Mouse (Mus musculus): Measurements from ENCODE around the gene S1pr5. TPM values are rescaled to one million over a fixed set of nuclear protein-coding genes. Genes with fewer than 3 reads are reported as not detected.
"Not testable (repeated sequence)": the region's sequence is repeated elsewhere in the genome, so short reads cannot be mapped to it uniquely, and the experiment has no call there.

Gene S1pr5
- polyA plus RNA-seq, 1 experiment from 2014 or later: 0.15 TPM

DNA sequence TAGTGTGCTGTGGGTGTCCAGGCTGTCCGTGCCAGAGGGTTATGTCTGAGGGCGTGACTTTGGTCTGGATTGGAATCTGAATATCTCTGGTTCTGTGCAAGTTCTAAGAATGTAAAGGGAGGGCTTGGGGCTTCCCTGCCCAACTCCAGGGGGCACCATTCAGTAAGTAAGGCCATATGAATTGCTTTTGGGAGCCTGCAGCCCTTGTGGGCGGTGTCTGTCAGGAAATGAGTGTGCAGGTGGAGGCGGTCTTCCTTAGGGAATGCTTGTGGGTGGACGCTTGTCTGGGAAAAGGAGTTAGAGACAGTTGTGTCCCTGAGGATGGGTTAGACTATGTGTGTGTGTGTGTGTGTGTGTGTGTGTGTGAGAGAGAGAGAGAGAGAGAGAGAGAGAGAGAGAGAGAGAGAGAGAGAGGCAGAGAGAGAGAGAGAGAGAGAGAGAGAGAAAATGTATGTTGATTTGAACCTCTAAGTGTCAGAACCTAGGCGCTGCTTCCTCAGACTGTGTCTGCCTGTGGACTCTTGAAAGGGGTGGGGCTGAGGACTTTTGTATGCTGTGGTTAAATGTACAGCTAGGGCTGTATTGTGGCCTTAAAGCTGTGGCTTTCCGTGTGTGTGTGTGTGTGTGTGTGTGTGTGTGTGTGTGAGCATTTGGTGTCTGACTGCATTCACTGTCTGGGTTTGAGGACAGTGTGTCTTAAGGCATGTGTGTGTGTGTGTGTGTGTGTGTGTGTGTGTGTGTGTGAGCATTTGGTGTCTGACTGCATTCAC is 52.3 kb downstream of the S1pr5 start:
- H3K4me1 ChIP-seq: peaks cover 20% of the 10 kb centered on the region
- not testable (repeated sequence) for H3K4me2 ChIP-seq; H3K36me3 ChIP-seq; ATAC-seq (ENCODE audit: borderline replicate concordance, extremely low read depth, low FRiP score, low TSS enrichment); H3K9ac ChIP-seq; H3K9me3 ChIP-seq; H3K27ac ChIP-seq; H3K4me3 ChIP-seq; H3K27me3 ChIP-seq
- WGBS: 48% methylated on average over 7 of the region's 7 CpGs

DNA sequence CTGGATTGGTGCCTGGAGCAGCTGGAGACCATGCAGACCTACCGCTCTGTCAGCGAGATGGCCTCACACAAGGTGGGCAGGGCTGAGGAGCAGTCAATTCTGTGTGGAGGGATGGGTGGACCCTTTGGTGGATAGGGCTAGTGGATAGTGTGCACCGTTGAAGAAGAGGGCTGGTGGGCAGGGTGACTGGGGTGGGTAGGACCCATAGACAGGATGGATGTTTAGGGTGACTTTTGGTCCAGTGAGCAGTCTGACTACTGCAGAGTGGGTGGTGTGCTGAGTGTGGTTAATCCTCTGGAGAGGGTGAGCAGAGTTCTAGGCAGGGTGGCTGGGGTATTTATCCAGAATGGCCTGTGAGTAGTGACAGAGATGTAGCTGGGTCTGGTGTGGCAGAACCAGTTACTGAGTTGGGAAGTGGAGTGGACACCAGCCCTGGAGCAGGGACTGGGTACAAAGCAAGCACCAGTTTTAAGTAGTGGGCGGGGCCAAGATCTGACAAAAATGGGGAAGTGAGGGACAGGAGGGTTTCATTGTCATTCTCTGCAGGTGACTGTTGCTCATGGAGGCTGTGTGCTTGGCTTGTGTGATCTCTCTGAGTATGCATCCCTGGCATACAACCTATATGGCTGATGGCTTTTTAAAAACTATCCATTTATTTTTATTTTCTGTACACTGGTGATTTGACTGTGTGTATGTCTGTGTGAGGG is 53.3 kb downstream of the S1pr5 start:
- no peak for ATAC-seq (ENCODE audit: borderline replicate concordance, extremely low read depth, low FRiP score, low TSS enrichment)
- Histone ChIP-seq H3K36me3 (no peaks in the 10 kb centered on the region), H3K4me2 (no peak overlapping the region), H3K4me1 (peaks cover 20% of the 10 kb centered on the region), H3K9ac (no peak overlapping the region), H3K27ac (no peak overlapping the region), H3K9me3 (no peaks in the 10 kb centered on the region), H3K4me3 (no peak overlapping the region), H3K27me3 (no peaks in the 10 kb centered on the region)
- 81% methylated on average over 4 of the region's 4 CpGs for WGBS

DNA sequence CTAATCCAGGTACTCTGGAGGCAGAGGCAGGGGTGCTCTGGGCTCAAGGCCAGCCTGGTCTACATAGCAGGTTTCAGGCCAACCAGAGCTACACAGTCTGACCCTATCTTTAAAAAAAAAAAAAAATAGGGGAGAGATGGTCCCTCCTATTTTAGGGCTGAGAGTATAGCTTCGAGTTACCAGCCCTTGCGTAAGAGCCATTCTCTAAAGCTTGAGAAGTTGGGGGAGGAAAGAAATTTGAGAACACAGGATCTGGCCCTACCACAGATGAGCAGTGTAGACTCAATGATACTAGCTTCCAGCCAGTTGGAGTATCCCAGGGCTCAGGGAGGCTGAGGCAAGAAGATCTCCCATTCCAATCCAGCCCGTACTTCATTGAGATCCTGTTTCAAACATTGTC is 54.5 kb downstream of the S1pr5 start:
- Histone ChIP-seq H3K36me3 (no peaks in the 10 kb centered on the region), H3K4me1 (peaks cover 20% of the 10 kb centered on the region), H3K4me3 (no peak overlapping the region), H3K9me3 (no peaks in the 10 kb centered on the region), H3K27ac (no peak overlapping the region), H3K27me3 (no peaks in the 10 kb centered on the region), H3K4me2 (no peak overlapping the region), H3K9ac (no peak overlapping the region)
- 72% methylated on average over 3 of the region's 3 CpGs for WGBS
- no peak for ATAC-seq (ENCODE audit: borderline replicate concordance, extremely low read depth, low FRiP score, low TSS enrichment)

Other genes with a start within 250 kb of the S1pr5 start
- gene Mrpl4, start 245.7 kb downstream of the S1pr5 start, polyA plus RNA-seq (2015; fragmentation: Nextera tagmentation; extraction: Ambion mirVana): 157 and 160 TPM in 2 replicates
- 55.1 and 57.5 TPM in 2 replicates for gene Icam1, start 232.5 kb downstream of the S1pr5 start, polyA plus RNA-seq (2015; fragmentation: Nextera tagmentation; extraction: Ambion mirVana)
- gene Icam4, start 219.1 kb downstream of the S1pr5 start, polyA plus RNA-seq (2015; fragmentation: Nextera tagmentation; extraction: Ambion mirVana): 2.4 and 2.9 TPM in 2 replicates
- gene Icam5, start 216.4 kb downstream of the S1pr5 start, polyA plus RNA-seq (2015; fragmentation: Nextera tagmentation; extraction: Ambion mirVana): 0.17 and 0.23 TPM in 2 replicates
- gene Zglp1, start 181.3 kb downstream of the S1pr5 start, polyA plus RNA-seq (2015; fragmentation: Nextera tagmentation; extraction: Ambion mirVana): 0.76 and 2.1 TPM in 2 replicates
- gene Gm49373, start 175.3 kb downstream of the S1pr5 start, polyA plus RNA-seq (2015; fragmentation: Nextera tagmentation; extraction: Ambion mirVana): 0.29 and 0.47 TPM in 2 replicates
- 55.3 and 56.9 TPM in 2 replicates for gene Fdx1l, start 174.8 kb downstream of the S1pr5 start, polyA plus RNA-seq (2015; fragmentation: Nextera tagmentation; extraction: Ambion mirVana)
- gene Gm38431, start 156.4 kb downstream of the S1pr5 start, polyA plus RNA-seq (2015; fragmentation: Nextera tagmentation; extraction: Ambion mirVana): 2.4 and 2.5 TPM in 2 replicates
- 62.0 and 65.4 TPM in 2 replicates for gene Raver1, start 156.4 kb downstream of the S1pr5 start, polyA plus RNA-seq (2015; fragmentation: Nextera tagmentation; extraction: Ambion mirVana)
- 12.7 and 15.6 TPM in 2 replicates for gene Tyk2, start 117.2 kb downstream of the S1pr5 start, polyA plus RNA-seq (2015; fragmentation: Nextera tagmentation; extraction: Ambion mirVana)
- gene Cdc37, start 98.5 kb downstream of the S1pr5 start, polyA plus RNA-seq (2015; fragmentation: Nextera tagmentation; extraction: Ambion mirVana): 316 and 319 TPM in 2 replicates
- 8.6 and 9.3 TPM in 2 replicates for gene Pde4a, start 82.7 kb downstream of the S1pr5 start, polyA plus RNA-seq (2015; fragmentation: Nextera tagmentation; extraction: Ambion mirVana)
- 65.5 and 68.3 TPM in 2 replicates for gene Keap1, start 9.1 kb downstream of the S1pr5 start, polyA plus RNA-seq (2015; fragmentation: Nextera tagmentation; extraction: Ambion mirVana)
- gene Atg4d, start 16.9 kb upstream of the S1pr5 start, polyA plus RNA-seq (2015; fragmentation: Nextera tagmentation; extraction: Ambion mirVana): 38.4 and 42.8 TPM in 2 replicates
- gene Kri1, start 39.5 kb upstream of the S1pr5 start, polyA plus RNA-seq (2015; fragmentation: Nextera tagmentation; extraction: Ambion mirVana): 12.1 and 14.0 TPM in 2 replicates
- gene Cdkn2d, start 43.0 kb upstream of the S1pr5 start, polyA plus RNA-seq (2015; fragmentation: Nextera tagmentation; extraction: Ambion mirVana): 50.9 and 52.3 TPM in 2 replicates
- gene Ap1m2, start 63.9 kb upstream of the S1pr5 start, polyA plus RNA-seq (2015; fragmentation: Nextera tagmentation; extraction: Ambion mirVana): 52.2 and 53.3 TPM in 2 replicates
- gene Slc44a2, start 72.3 kb upstream of the S1pr5 start, polyA plus RNA-seq (2015; fragmentation: Nextera tagmentation; extraction: Ambion mirVana): 129 and 146 TPM in 2 replicates
- gene Ilf3, start 119.4 kb upstream of the S1pr5 start, polyA plus RNA-seq (2015; fragmentation: Nextera tagmentation; extraction: Ambion mirVana): 195 and 198 TPM in 2 replicates
- 42.4 and 43.7 TPM in 2 replicates for gene Qtrt1, start 163.4 kb upstream of the S1pr5 start, polyA plus RNA-seq (2015; fragmentation: Nextera tagmentation; extraction: Ambion mirVana)
- gene Dnm2, start 176.5 kb upstream of the S1pr5 start, polyA plus RNA-seq (2015; fragmentation: Nextera tagmentation; extraction: Ambion mirVana): 73.6 and 77.4 TPM in 2 replicates